Mouse (Mus musculus) CH12.LX (cell line): ENCODE measurements at regions not wholly inside any gene's neighbourhood (a gene's known extent, or its start where the extent isn't known, plus 50 kb on each side); places are given as distances from the start of the nearest gene placed in this dataset.

ENCODE experiments used
- CTCF ChIP-seq, 2 experiments: IDR thresholded peaks in 1 of 2; conservative IDR thresholded peaks in 1 of 2; 2 replicates each; pipeline ENCODE4 v1.5.1; 2011 to 2012; ENCODE audit warnings: low read depth in 2 of 2, low read length in 2 of 2, improper control_type of control experiment in 1 of 2, inconsistent platforms in 1 of 2, mild to moderate bottlenecking in 1 of 2, moderate library complexity in 1 of 2
- NELFE ChIP-seq: IDR thresholded peaks from 2 replicates; pipeline ENCODE4 v1.6.1; 2011; ENCODE audit warnings: low read depth, low read length, improper control_type of control experiment
- POLR2A ChIP-seq: IDR thresholded peaks from 2 replicates; pipeline ENCODE4 v1.6.1; 2011; ENCODE audit warnings: low read depth, mild to moderate bottlenecking, improper control_type of control experiment, low read length
- SMC3 ChIP-seq: IDR thresholded peaks from 2 replicates; pipeline ENCODE4 v1.6.1; 2011; ENCODE audit warnings: low read depth, low read length, improper control_type of control experiment
- TBP ChIP-seq: conservative IDR thresholded peaks from 2 replicates; pipeline ENCODE4 v1.6.1; 2011; ENCODE audit warnings: low read depth, low read length, improper control_type of control experiment
- ZNF384 ChIP-seq: IDR thresholded peaks from 2 replicates; pipeline ENCODE4 v1.6.1; 2012; ENCODE audit warnings: low read depth, low read length, improper control_type of control experiment, inconsistent platforms

GRCm38 (mm10) chr7:82923220-82924071, 56.3 kb downstream of the Mex3b start:
- TF ChIP-seq CTCF (conservative IDR thresholded peaks at IDR 0.05 in 1 of 2, IDR thresholded peaks at IDR 0.05 in 1 of 2; ENCODE audit: low read depth in 2 of 2, low read length in 2 of 2) (no peak), SMC3 (no peak), TBP (no peak), ZNF384 (no peak), POLR2A (no peak), NELFE (no peak)
